Mouse (Mus musculus): ENCODE measurements around the gene Tmem179.

DNA sequence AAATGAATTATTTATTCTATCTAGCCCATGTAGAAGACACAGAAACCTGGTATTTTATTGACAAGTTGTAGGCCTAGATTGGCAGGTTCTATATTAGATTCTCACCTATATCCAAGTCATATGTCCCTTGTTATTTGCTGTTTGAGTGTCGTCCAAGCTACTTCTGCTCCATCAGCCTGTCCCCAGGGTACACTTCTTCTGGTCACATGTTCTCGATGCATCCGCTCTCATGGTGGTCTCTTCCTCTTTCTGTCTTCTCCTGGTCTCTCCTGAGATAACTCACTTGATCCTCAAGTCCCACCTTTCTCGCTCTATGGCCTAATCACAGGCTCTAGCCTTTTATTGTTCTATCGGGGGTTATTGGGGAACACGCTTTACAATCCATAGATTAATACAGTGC, 46.5 kb upstream of the Tmem179 start:
- no peak for TF ChIP-seq EP300 (optimal IDR thresholded peaks at IDR 0.05)
- no peak for TF ChIP-seq CTCF (IDR thresholded peaks at IDR 0.05; ENCODE audit: low read depth)

Data from stomach, postnatal 0 days (tissue).